Mouse (Mus musculus) v-Abl transformed pro-B cells (cell line): ENCODE measurements around the gene Mafb.

Source experiments
- in situ Hi-C, 2 experiments: fragments of 400-800 bp; cut with MboI; formaldehyde crosslinking; loops; one replicate each; pipeline ENCODE4 v1.15.1; 2025; ENCODE audit not compliant: unreplicated experiment in 2 of 2

Gene Mafb

DNA sequence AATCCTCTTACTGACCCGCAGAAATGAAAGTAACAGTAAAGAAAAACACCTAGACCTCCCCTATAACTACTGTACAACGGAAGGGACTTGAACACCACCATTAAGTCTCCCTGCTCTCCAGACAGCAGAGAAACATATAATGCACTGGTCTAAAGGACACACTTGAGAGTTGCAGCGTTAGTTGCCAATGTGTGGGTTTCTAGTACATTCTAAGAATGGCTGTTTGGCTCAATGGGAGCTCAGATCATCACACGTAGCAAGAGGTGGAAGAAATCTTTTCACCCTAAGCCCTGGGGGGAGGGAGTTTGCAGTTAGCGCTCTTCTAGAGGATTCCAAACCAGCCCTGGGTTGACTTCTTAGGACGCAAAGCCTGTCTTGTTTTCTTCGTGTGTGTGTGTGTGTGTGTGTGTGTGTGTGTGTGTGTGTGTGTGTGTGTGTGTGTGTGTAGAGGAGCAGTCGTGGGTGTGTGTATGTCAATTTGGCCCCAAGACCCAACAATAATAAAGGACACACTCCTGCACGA lies 2.7 kb downstream of the Mafb start:
- in situ Hi-C loops, result no loop called here

DNA sequence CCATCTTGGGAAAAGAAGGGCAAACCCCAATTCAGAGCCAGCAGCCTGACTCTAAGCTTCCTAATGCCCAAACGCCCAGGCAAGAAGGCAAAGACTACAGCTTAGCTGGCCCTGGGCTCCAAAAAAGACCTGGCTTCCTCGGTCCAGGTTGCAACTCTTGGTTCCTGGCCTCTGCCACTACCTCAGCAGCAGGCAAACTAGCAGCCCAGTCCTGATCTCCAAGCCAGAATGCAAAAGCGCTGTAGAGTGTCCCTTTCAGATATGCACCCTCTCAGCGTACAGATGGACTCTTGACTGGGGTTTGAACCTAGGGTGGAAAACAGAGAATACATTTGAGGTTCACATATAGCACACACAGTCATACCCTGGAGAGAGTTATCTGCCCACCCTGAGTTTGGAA lies 3.7 kb downstream of the Mafb start:
- in situ Hi-C loops, result no loop called here

DNA sequence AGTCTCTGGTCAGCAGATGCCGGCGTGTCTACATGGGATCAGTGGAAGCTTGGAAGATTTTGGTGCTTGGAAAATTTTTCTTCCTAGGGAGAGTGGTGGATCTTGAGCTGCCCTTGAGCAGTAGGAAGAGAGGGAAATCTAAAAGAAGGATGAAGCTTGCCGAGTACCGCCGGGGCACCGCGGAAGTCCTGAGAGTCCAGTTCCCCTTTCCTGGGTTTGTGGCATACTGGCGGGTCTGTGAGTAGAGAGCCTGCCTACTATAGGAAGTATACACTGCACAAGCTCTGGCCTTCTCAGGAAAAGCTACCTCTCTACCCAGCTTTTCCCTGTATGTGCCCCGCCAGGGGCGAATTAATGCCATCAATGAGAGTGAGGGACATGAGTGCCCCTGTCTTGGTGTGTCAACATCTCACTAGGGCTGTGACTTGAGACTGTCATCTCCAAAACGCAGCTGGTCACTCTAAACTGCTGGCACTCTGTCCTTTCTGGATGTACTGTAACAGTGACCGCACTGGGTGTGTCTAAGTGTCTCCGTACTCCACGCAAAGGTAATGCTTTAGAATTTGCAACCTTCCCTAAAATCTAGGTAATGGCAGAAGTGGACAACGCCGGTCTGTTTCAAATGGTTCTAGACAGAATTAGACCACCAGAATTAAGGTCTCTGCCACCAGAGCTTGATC lies 5.3 kb downstream of the Mafb start:
- in situ Hi-C loops, result no loop called here

DNA sequence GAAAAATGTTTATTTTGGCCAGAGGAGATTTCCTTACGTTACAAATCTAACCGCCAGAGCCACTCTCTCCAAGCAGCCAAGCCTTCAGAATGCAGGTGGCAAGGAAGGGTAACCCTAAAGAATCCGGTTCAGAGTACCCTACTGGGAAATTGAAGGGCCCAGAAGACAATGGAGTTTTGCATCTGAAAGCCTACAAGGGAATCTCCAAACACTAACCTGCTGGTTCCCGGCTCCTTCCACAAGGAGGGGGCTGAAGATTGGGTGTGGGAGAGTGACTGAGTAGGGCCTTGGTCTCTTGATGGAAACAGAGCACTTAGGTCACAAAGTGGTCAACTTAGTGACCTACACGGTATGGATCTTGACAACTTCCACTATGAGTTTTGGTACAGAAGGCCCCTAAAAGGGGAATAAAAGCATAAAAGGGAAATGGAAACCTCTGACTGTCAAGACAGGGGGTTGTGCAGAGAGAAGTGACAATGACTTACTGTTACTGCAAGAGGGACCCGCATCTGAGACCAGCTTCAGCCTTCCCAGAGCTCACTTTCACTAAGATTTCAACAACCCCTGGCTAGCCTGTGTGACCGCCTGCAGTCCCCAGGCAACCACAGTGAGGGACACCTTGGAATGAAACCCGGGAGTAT lies 6.5 kb downstream of the Mafb start:
- in situ Hi-C loops, result no loop called here

DNA sequence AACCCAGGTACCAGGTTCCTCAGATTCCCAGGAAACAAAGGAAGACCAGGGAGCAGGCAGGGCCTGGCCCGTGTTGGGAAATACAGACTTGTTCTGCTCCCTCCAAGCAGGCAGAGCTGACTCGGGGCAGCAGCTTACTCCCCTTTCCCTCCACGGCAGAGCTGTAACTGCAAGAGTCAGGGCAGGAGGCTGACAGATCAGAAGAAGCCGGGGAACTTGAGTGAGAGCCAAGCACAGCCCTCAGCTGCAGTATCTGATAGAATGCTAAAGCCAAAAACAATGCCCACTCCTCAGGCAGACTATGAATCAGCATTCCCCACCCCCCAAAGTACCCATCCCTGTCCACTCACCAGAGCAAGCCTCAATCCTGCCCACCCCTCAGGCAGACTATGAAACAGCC lies 8.0 kb downstream of the Mafb start:
- in situ Hi-C loops, result no loop called here

DNA sequence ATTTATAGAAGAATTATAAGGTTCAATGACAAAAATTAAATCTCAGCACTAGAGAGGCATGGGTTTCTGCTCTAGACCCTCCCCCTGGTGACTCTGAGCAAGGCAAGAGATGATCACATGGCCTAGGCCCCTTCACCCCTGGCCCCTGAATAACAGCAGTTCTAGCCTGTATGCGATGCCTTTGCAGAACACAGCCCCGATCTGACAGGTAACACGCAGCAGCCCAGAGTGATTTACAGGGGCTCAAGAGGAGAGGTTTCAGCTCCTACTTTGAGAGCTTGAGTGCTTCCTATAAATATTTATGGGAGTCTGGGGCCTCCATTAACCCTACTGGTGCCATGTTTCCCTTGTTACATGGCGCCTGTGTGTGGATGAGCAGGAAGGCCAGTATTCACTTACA lies 9.4 kb downstream of the Mafb start:
- in situ Hi-C loops, result no loop called here

DNA sequence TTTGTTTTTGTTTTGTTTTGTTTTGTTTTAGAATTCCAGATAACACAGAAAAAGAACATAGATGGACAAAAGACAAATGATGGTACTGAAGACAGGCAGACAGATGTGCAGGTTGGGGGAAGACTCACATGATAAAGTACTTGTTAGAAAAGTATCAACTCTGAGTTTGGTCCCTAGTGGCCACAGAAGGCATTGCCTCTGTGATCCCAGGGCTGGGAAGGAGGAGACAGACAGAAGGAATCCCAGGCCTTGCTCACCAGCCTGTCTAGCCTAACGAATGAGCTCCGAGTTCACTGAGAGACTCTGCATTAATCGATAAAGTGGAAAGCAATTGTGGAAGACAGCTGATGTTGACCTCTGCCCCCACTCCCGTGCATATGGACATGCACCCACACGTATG lies 10.7 kb downstream of the Mafb start:
- in situ Hi-C loops, result no loop called here

DNA sequence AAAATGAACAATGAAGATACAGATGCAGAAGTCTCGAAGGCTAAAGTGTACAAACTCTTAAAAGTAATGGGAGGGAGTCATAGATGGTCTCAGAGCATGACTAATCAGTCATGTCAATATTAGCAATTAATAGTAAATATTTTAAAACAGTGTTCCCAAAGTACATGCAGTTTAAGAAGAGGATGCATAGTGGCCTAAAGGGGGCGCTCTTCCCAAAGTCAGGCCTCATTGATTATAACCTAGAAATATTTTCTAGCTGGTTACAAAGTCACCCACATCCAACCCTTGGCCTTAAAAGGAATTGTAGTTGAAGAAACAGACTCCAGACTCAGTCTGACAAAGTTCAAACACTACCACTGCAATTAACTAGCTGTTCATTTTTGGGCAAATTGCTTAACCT lies 12.5 kb downstream of the Mafb start:
- in situ Hi-C loops, result no loop called here

DNA sequence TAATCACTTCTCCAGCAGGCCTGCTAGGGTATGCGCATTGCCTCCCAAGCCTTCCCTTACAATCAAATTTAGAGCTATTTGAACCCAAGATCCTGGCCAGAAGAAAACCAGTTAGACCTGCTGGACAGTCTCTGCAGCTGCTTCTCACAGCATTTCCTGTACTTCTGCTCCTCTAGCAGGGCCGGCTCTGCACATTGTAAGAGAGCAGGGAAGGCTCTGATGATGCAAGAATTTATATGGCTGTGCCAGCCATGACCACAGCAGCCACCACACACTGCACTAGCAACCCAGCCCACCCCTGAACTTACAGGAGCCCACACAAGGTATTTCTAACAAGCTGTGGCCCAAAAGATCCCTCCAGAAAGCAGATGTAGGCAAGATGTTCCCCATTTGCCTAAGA lies 13.3 kb downstream of the Mafb start:
- in situ Hi-C loops, result no loop called here

DNA sequence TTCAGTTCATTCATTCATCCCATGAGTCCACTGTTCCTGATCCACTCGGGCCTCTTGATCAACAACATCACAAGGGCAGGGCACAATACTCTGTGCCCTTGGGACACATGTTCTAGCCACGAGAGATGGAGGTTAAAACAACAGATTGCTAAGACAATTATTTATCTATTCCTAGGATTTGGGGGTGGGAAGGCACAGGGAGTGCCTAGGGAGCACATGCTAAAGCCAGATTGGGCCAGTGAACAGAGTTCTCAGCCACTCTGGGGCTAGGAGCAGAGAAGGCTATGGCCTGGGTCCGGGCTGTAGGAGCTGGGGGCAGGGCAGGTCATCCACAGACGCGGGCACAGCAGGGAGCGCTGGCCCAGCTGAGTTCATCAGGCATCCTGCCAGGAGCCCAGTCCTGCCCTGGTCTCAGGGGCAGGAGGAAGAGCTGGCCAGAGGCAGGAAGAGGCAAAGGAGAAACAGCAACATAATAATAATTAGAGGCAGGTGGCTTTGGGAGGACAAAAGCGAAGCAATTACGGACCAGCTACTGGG lies 15.8 kb downstream of the Mafb start:
- in situ Hi-C loops, result no loop called here

DNA sequence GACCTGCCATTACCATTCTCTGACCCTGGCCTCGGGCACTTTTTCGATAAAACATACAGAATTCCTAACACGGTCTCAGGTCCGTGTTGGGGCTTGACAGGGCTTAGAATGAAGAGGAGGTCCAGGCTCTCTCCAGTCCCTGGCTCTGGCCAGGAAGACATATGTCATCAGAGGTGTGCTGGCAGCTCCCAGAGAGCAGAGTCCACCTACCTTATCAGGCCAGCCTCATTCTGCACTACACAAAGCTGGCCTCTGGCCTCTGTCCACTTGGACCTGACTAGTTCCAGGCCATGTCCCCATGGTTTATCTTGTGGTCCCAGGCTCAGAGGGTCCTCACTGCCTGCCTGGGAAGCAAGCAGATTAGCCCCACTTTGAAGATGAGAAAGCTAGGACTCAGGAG lies 17.3 kb downstream of the Mafb start:
- in situ Hi-C loops, result no loop called here

DNA sequence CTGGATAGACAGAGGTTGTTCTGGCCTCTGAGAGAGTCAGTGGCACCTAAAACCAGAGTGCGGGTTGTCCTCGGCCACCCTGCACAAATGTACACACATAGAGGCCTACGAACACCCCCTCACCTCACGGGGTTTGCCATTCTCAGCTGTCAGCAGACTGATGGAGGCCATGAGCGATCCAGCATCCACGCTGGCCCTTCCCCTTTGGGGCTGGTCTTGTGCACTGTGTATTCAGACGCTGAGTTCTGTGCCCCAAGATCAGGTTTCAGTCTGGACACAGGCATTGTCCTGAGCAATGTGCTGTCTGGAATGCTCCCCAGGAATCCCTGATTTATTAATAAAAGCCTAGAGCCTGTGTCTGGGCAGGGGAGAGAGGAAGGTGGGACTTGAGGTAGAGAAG lies 18.1 kb downstream of the Mafb start:
- in situ Hi-C loops, result no loop called here

DNA sequence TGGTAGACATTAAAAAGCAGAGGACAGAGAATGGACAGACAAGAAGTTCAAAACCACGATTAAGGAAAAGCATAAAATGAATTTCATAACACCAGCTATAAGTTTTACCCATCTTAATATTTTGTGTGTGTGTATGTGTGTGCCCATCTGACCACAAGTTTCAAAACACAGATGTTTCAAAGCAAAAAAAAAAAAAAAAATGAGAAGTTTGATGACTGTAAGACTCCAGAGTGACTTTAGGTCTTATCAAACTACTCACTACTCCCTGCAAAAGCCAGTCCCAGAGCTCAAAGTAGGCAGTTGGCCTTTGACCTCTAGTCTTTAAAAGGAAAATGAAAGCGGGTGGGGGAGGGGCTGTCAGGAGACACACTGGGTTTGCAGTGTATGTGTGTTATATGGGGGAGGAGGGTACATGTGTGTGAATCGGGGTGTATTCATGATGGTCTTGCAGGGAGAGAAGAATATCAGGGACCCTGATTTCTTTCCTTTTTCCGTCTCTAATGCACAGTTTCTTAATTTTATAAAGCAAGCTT lies 18.7 kb downstream of the Mafb start:
- in situ Hi-C loops, result no loop called here

DNA sequence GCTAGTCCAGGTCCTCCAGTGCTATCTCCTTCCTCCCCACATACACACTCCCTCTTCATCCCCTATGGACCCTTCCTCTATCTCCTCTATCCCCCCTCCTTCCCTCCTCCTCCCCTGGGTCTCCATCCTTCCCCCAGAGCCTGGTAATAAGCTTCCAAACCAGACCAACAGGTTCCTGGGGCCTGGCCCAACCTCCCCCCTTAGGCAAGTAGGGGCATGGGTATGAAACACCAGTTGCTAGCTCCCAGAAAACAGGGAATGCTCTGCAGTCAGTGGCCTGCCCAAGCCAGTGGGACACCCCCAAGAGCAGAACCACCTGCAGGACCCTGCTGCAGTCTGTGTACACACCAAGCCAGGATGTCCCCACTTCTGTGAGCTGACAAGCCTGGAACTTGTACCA lies 21.2 kb downstream of the Mafb start:
- in situ Hi-C loops, result no loop called here

DNA sequence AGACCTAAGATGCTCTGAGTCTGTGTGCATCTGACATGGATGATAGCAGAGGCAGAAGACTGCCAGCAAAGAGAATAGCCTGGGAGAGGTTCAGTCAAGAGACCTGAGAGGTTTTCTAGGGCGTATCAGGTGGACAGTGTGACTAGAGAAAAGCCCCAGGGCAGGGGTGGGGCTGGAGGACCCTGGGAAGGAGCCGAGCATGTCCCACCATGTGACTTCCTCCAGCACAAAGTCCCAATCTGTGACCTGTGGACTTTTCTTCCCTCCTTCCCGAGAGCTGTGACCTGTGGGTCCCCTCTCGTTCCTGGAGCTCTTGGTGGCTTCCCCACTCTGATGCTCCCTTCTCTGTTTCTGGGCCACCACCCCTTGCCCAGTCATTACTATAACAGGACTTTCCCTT lies 26.7 kb downstream of the Mafb start:
- in situ Hi-C loops, result no loop called here

DNA sequence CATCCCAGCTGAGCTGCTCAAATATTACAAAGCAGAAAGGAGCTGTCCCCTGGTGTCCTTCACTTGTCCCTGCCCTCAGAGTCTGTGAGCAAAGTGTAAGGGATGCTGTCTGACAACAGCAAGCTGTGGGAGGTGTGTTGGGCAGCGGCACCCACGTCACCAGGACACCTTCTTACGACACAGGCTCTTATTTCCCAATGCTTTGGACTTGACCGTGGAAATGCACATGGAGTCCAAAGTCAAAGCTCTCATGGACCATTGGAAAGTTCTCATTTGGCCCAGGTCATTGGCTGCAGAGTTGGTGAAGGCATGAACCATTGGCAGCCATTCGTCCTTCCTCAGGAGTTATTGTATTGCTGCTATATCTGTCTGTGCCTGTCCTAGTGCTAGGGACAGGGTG lies 27.3 kb downstream of the Mafb start:
- in situ Hi-C loops, result no loop called here

DNA sequence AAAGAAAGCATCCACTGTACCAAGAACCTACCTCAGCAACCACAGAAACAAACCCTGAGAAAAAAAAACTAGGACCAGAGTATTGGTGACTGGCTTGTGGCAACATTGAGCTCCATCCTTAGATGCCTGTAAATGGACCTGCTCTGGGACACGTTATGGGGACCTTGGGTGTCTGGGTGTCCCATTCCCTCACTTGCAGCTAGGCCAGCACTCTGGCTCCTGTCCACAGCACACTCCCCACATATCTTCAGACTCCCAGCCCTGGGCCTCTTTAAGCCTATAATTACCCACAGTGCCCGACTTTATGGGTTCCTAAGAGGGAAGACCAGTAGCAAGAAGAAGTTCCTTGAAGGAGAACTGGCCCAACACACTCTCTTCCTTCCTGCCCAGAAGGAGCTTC lies 30.8 kb downstream of the Mafb start:
- in situ Hi-C loops, result no loop called here

DNA sequence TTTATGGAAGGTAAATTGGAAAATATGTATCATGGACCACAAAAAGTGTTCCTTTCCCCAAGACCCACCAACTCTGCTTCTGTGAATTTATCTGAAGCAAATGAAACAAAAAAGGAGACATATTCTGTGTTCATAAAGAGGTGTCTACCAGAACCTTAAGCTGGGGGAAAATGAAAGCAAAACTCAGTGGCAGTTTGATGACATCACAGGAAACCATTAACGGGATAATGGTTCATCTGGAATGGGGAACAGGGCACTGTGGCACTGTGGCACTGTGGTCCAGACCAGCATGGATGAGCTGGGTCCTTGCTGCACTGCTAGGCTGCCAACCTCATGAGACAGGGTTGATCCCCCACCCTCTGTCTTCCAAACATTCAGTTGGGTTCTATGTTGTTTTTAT lies 31.8 kb downstream of the Mafb start:
- in situ Hi-C loops, result no loop called here

DNA sequence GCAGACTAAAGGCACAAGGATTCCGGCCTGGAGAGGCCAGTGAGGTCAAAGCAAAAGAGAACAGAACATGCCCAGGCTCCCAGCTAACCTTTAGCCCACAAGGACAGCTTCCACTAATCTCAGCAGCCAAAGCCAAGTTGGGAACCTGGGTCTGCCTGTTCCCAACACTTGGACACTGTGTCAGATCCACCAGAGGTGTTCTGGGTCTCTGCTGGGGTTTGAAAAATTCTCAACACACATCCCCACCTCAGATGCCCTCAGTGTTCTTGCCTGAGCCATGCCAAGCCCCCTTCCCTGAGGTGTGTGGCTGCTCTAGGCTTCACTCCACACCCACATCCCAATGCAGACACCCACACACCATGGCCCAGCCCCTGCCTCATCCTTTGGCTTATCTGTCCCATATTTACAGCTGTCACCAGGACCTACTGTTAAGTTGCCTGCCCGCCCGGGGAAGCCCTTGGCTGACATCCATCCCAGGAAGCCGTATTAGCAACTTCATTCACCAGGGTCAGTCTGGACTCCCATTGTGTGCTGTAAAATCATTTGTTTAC lies 32.7 kb downstream of the Mafb start, which contains the start of gene Gm826:
Gene Gm826 (minus strand): TSS at position 52 of the 551 bp plus-strand sequence.
- in situ Hi-C loops, result no loop called here

DNA sequence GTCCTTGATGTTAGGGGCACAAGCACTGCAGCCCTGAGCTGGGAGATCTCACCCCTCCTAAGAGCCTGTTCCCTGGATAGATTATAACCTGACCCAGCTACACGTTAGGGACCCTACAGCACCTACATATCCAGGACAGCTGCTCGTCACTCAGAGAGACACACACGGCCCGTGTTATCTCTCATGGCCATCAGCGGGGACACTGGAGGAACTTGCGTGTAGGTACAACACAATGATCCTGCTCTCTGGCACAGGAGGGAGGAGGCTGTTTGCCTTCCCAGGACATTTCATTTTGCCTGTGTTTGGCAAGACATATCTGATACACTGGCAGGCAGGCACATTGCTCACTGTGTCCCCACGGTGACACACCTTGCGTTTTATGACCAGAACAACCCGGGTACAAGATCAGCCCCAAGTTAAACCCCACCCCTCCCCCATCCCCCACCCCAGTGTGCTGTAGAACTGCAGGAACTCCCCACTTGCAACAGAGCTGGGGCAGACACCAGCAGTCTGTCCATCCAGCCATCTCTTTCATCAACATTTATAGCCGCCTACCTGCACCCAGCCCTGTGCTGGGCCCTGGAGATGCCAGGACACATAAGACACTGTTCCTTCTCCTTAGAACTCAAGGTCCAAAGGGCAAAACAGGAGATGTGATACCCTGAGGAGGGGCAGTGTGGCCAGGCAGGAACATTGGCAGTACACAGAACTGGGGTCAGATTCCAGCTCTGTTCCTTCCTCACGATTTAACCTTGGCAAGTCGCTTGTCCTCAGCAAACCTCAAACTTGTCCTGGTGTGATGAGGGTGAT lies 34.1 kb downstream of the Mafb start:
- in situ Hi-C loops, result no loop called here

DNA sequence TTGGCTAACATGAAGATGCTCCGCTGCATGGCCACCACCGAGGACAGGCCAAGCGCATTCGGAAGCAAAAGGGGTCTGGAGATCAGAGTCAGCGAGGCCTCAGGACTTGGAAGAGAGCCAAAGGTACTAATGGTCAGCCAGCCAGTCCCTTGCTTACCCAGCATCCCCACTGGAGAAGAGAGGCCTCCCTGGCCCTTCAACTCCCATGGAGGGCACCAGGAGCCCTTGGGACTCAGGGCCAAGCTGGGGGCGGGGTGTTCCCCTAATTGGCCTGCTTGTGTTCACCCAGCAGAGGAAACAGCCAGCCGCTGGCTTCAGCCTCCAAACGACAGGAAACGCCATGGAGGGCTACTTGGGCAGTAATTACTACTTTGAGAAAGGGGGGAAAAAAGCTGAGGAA lies 38.0 kb downstream of the Mafb start:
- in situ Hi-C loops, result no loop called here
